28 mouse cellular contexts compared by ENCODE assay signal in the genomic region with DNA sequence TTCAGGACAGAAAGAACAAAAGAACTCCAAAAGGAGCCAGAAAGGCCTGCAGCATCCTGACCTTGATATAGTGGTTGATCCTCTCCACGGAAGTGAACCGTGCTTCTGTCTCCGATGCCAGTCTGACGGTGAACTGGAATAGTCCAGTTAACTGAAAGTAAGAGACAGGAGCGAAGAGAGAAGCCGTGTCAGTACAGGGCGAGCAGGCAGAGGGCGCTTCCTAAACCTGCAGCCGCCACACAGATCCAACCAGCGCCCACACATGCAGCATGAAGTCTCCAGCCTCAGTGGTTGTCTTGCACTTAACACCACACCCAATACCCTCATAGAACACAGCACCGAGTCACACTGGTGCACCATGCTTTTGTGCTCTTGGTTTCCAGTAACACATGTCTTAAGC. TPM values are rescaled to one million over a fixed set of nuclear protein-coding genes. Genes with fewer than 3 reads are reported as not detected.
"Had no signal": no experiment of that assay in that cellular context is flagged by ENCODE, and none has a peak within 500 bp of the region (broad histone marks: within the 10 kb centered on the region; RNA-seq: fewer than 3 reads in every experiment).

No protein-coding gene starts in this region.

- H3K27me3 ChIP-seq: limb, embryonic 12.5 days; limb, embryonic 15.5 days had no signal

- H3K4me3 ChIP-seq: limb, embryonic 12.5 days; limb, embryonic 15.5 days had no signal

- DNase-seq: kidney, adult 18-20 months; kidney, adult 9 months; kidney, postnatal 36 days; layer of hippocampus, postnatal 36 days; left cerebral cortex, postnatal 4 days; lung, adult 2 months; midbrain, embryonic 14.5 days; thymus, adult 18-20 months; thymus, postnatal 4 days had no signal

- H3K9me3 ChIP-seq: limb, embryonic 12.5 days; limb, embryonic 15.5 days had no signal

- ATAC-seq: intestine, embryonic 16.5 days had no signal

- H3K4me1 ChIP-seq: limb, embryonic 12.5 days; limb, embryonic 15.5 days had no signal

- H3K9ac ChIP-seq: limb, embryonic 12.5 days; limb, embryonic 15.5 days had no signal

- H3K27ac ChIP-seq: limb, embryonic 12.5 days; limb, embryonic 15.5 days had no signal

- H3K4me2 ChIP-seq: limb, embryonic 12.5 days; limb, embryonic 15.5 days; liver, embryonic 11.5 days; midbrain, embryonic 11.5 days had no signal

RNA-seq across cellular contexts. Expression of a gene that starts 36.9 kb away (rescaled TPM):
- total RNA-seq: layer of hippocampus, adult 8-10 months; layer of hippocampus, postnatal 10 days; layer of hippocampus, postnatal 36 days; left cerebral cortex, adult 8-10 months; left cerebral cortex, postnatal 14 days; left cerebral cortex, postnatal 4 days; megakaryocyte-erythroid progenitor cell, adult 5-6 weeks; midbrain, postnatal 0 days had no signal
- polyA plus RNA-seq: intestine, embryonic 16.5 days; kidney, embryonic 16.5 days; limb, embryonic 12.5 days; liver, embryonic 11.5 days; liver, embryonic 16.5 days; lung, embryonic 16.5 days; midbrain, embryonic 11.5 days; midbrain, embryonic 14.5 days; midbrain, postnatal 0 days; neural tube, embryonic 11.5 days; neural tube, embryonic 14.5 days; small intestine, adult 2 months; stomach, embryonic 16.5 days; testis, adult 2 months had no signal
